Comparison of ENCODE assay signal across 24 mouse cellular contexts in genomic region chr3:95199101-95199500, GRCm38 (mm10).
"Had no signal": no experiment of that assay in that cellular context is flagged by ENCODE, and none has a peak within 500 bp of the region (broad histone marks: within the 10 kb centered on the region; RNA-seq: fewer than 3 reads in every experiment).

No protein-coding gene starts in this region.

- H3K27ac ChIP-seq: gastrocnemius, adult 2 months; heart, embryonic 10.5 days; hindbrain, embryonic 10.5 days; hindbrain, embryonic 12.5 days; hindbrain, embryonic 14.5 days; intestine, embryonic 15.5 days; left cerebral cortex, adult 2 months; limb, embryonic 10.5 days; limb, embryonic 12.5 days; liver, embryonic 13.5 days; liver, embryonic 15.5 days had no signal

- H3K4me2 ChIP-seq: heart, embryonic 12.5 days; hindbrain, embryonic 12.5 days; hindbrain, embryonic 14.5 days; intestine, embryonic 15.5 days; limb, embryonic 12.5 days; liver, embryonic 11.5 days; liver, embryonic 13.5 days; liver, embryonic 15.5 days had no signal

- DNase-seq: gastrocnemius, adult 2 months; gastrocnemius, postnatal 10 days; gastrocnemius, postnatal 25 days; heart, adult 18-20 months; heart, postnatal 10 days; heart, postnatal 4 days; liver; liver, embryonic 13.5 days; liver, postnatal 0 days had no signal

- H3K4me1 ChIP-seq: heart, embryonic 10.5 days; heart, embryonic 12.5 days; hindbrain, embryonic 10.5 days; hindbrain, embryonic 12.5 days; intestine, embryonic 15.5 days; limb, embryonic 10.5 days; limb, embryonic 12.5 days; liver, embryonic 15.5 days had no signal

- H3K4me3 ChIP-seq: gastrocnemius, adult 2 months; heart, embryonic 10.5 days; heart, embryonic 12.5 days; hindbrain, embryonic 10.5 days; hindbrain, embryonic 12.5 days; intestine, embryonic 15.5 days; layer of hippocampus, adult 2 months; left cerebral cortex, adult 2 months; limb, embryonic 10.5 days; limb, embryonic 12.5 days; liver, embryonic 13.5 days; liver, embryonic 15.5 days had no signal

- H3K9ac ChIP-seq: heart, embryonic 12.5 days; hindbrain, embryonic 12.5 days; hindbrain, embryonic 14.5 days; intestine, embryonic 15.5 days; limb, embryonic 12.5 days; liver, embryonic 13.5 days; liver, embryonic 15.5 days; liver, postnatal 0 days had no signal

- H3K9me3 ChIP-seq: heart, embryonic 10.5 days; heart, embryonic 12.5 days; hindbrain, embryonic 10.5 days; hindbrain, embryonic 12.5 days; intestine, embryonic 15.5 days; limb, embryonic 10.5 days; limb, embryonic 12.5 days; liver, embryonic 13.5 days; liver, embryonic 15.5 days had no signal

- ATAC-seq: hindbrain, embryonic 16.5 days; inflammation-experienced regulatory T-cells, adult 6 months; intestine, embryonic 15.5 days; intestine, postnatal 0 days; liver, postnatal 0 days had no signal

- H3K27me3 ChIP-seq: heart, embryonic 12.5 days; hindbrain, embryonic 12.5 days; intestine, embryonic 15.5 days; limb, embryonic 12.5 days; liver, embryonic 13.5 days; liver, embryonic 15.5 days had no signal
